ENCODE assay signal across 41 mouse cellular contexts in genomic region chr1:170892279-170892678, GRCm38 (mm10). TPM values are rescaled to one million over a fixed set of nuclear protein-coding genes. Genes with fewer than 3 reads are reported as not detected.
"Had no signal": no experiment of that assay in that cellular context is flagged by ENCODE, and none has a peak within 500 bp of the region (broad histone marks: within the 10 kb centered on the region; RNA-seq: fewer than 3 reads in every experiment).

No protein-coding gene starts in this region.

- H3K9me3 ChIP-seq: limb, embryonic 10.5 days; limb, embryonic 12.5 days; limb, embryonic 13.5 days; limb, embryonic 15.5 days; liver, embryonic 12.5 days; liver, embryonic 13.5 days; liver, embryonic 15.5 days; lung, embryonic 15.5 days; midbrain, embryonic 10.5 days; midbrain, embryonic 12.5 days; midbrain, embryonic 13.5 days; midbrain, embryonic 15.5 days had no signal

- DNase-seq: left cerebral cortex, postnatal 4 days; liver; liver, embryonic 13.5 days; liver, postnatal 0 days; lung, adult 18-20 months; lung, adult 2 months; lung, embryonic 14.5 days; lung, postnatal 10 days; lung, postnatal 14 days; lung, postnatal 36 days; lung, postnatal 4 days; midbrain, embryonic 14.5 days had no signal

- H3K4me3 ChIP-seq: limb, embryonic 10.5 days; limb, embryonic 12.5 days; limb, embryonic 13.5 days; limb, embryonic 15.5 days; liver, embryonic 12.5 days; liver, embryonic 13.5 days; liver, embryonic 15.5 days; lung, embryonic 15.5 days; megakaryocyte, embryonic 14.5 days; midbrain, embryonic 10.5 days; midbrain, embryonic 12.5 days; midbrain, embryonic 13.5 days; midbrain, embryonic 15.5 days; myocyte had no signal

- H3K27ac ChIP-seq: limb, embryonic 10.5 days; limb, embryonic 12.5 days; limb, embryonic 13.5 days; limb, embryonic 15.5 days; liver, embryonic 12.5 days; liver, embryonic 13.5 days; liver, embryonic 14.5 days; liver, embryonic 15.5 days; lung, embryonic 15.5 days; macrophage; midbrain, embryonic 10.5 days; midbrain, embryonic 12.5 days; midbrain, embryonic 13.5 days; midbrain, embryonic 15.5 days had no signal

- H3K36me3 ChIP-seq: limb, embryonic 10.5 days; limb, embryonic 12.5 days; limb, embryonic 13.5 days; limb, embryonic 15.5 days; liver, embryonic 12.5 days; liver, embryonic 13.5 days; liver, embryonic 15.5 days; lung, embryonic 15.5 days; midbrain, embryonic 10.5 days; midbrain, embryonic 12.5 days; midbrain, embryonic 13.5 days; midbrain, embryonic 15.5 days had no signal

- H3K9ac ChIP-seq: limb, embryonic 12.5 days; limb, embryonic 13.5 days; limb, embryonic 15.5 days; liver, embryonic 12.5 days; liver, embryonic 13.5 days; liver, embryonic 14.5 days; liver, embryonic 15.5 days; liver, postnatal 0 days; lung, embryonic 14.5 days; lung, embryonic 15.5 days; midbrain, embryonic 12.5 days; midbrain, embryonic 13.5 days; midbrain, embryonic 15.5 days had no signal

- H3K4me1 ChIP-seq: limb, embryonic 12.5 days; limb, embryonic 13.5 days; limb, embryonic 15.5 days; liver, embryonic 12.5 days; liver, embryonic 13.5 days; liver, embryonic 15.5 days; lung, embryonic 15.5 days; midbrain, embryonic 12.5 days; midbrain, embryonic 13.5 days; midbrain, embryonic 15.5 days had no signal

- H3K27me3 ChIP-seq: limb, embryonic 13.5 days; limb, embryonic 15.5 days; liver, embryonic 15.5 days; lung, embryonic 15.5 days; midbrain, embryonic 12.5 days; midbrain, embryonic 13.5 days; midbrain, embryonic 15.5 days had no signal

RNA-seq across cellular contexts. Expression of gene Gm26620, which starts 7.4 kb away (rescaled TPM):
- total RNA-seq: megakaryocyte, adult 5-6 weeks; monocyte, adult 5-6 weeks had no signal
- polyA plus RNA-seq: limb, embryonic 11.5 days; liver, embryonic 11.5 days; lung, embryonic 14.5 days; midbrain, embryonic 12.5 days had no signal

RNA-seq across cellular contexts. Expression of gene Fcrlb, which starts 20.5 kb away (rescaled TPM):
- total RNA-seq: left cerebral cortex, postnatal 4 days; megakaryocyte progenitor cell, adult 5-6 weeks; megakaryocyte, adult 5-6 weeks; monocyte, adult 5-6 weeks had no signal
- polyA plus RNA-seq: limb, embryonic 10.5 days; limb, embryonic 11.5 days; limb, embryonic 12.5 days; liver, embryonic 11.5 days; liver, embryonic 13.5 days; lung, embryonic 14.5 days; lung, embryonic 15.5 days; lung, embryonic 16.5 days; macrophage; midbrain, embryonic 10.5 days; midbrain, embryonic 11.5 days had no signal

RNA-seq across cellular contexts. Expression of gene Fcrla, which starts 35.1 kb away (rescaled TPM):
- total RNA-seq: left cerebral cortex, adult 8-10 months; left cerebral cortex, postnatal 10 days; left cerebral cortex, postnatal 14 days; left cerebral cortex, postnatal 25 days; left cerebral cortex, postnatal 36 days; left cerebral cortex, postnatal 4 days; megakaryocyte progenitor cell, adult 5-6 weeks; midbrain, postnatal 0 days had no signal
- polyA plus RNA-seq: limb, embryonic 10.5 days; limb, embryonic 11.5 days; limb, embryonic 12.5 days; limb, embryonic 13.5 days; lung, embryonic 14.5 days; lung, embryonic 16.5 days; midbrain, embryonic 10.5 days; midbrain, embryonic 11.5 days; midbrain, embryonic 12.5 days; midbrain, embryonic 13.5 days; midbrain, embryonic 14.5 days; midbrain, embryonic 15.5 days; midbrain, embryonic 16.5 days; midbrain, postnatal 0 days; myocyte had no signal
